Mouse (Mus musculus): ENCODE measurements around the gene Kdm4b. TPM values are rescaled to one million over a fixed set of nuclear protein-coding genes. Genes with fewer than 3 reads are reported as not detected.

Gene Kdm4b
- total and polyA plus RNA-seq, 2 experiments from 2014 or later: 53.2 to 133 TPM

DNA sequence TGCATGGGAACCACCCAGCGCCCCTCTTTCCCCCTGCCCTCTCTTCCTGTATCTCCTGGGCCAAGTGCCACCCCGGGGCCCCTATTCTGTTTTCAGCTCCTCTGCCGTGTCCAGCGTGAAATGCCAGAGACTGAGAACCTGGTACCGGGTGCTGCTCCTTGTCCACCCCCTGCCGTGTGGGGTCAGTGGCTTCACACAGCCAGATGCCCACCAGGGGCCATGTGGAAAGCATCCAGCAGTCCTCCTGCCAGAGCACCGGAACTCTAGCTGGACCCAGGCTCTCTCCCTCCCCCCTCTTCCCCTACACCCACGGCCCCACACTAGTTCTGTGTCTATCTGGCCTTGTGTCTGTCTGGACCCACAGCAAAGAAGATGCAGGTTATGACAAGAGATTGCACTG lies 81.5 kb downstream of the Kdm4b start:
- no peak overlapping the region for H3K4me3 ChIP-seq (ENCODE audit: low read depth, low read length)
- H3K27ac ChIP-seq (ENCODE audit: low read depth, low read length): peak overlapping the region; percentile 74
- peaks cover 5% of the 10 kb centered on the region; the same call in 1 of the 2 replicates for H3K4me1 ChIP-seq (ENCODE audit: insufficient read depth)
- peaks cover 40% of the 10 kb centered on the region for H3K36me3 ChIP-seq (ENCODE audit: insufficient read depth)
- TF ChIP-seq CTCF (IDR thresholded peaks at IDR 0.05; ENCODE audit: low read depth): no peak
- no peak overlapping the region for H3K4me2 ChIP-seq (ENCODE audit: low read depth)
- WGBS: 39% methylated on average over 8 of the region's 8 CpGs
- H3K27me3 ChIP-seq (ENCODE audit: insufficient read depth, low read length): no peaks in the 10 kb centered on the region
- H3K9ac ChIP-seq: no peak overlapping the region
- DNase-seq (no peak), ATAC-seq (no peak)
- no peaks in the 10 kb centered on the region for H3K9me3 ChIP-seq (ENCODE audit: low read length)

DNA sequence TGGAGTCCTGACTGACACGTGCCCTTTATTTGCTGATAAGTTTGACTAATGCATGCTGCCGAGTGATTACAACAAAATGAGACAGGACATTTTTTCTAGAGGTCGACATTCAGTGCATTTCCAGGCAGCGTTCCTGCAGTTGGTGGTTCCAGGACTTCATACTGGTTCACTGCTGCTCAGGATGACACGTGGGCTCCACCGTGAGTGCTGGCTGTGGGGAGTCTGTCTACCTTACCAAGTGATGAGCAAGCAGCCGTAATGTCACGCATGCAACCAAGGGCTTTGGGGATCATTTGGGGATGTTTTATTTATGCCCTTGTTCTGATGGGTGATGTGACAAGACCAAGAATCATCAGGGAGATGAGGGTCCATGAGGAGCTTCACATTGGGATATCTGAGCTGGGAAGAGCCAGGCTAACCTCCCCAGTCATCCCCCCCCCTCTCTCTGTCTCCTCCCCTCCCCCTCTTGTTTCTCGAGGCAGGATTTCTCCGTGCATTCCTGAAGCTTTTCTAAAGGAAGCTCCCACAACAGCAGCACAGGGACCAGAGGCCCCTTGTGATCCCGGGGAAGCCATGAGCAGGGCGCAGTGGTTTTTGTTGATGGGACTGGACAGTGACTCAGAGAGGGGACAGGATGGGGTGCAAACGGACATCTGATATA lies 83.2 kb downstream of the Kdm4b start:
- Histone ChIP-seq H3K4me2 (ENCODE audit: low read depth) (no peak overlapping the region), H3K36me3 (ENCODE audit: insufficient read depth) (peaks cover 41% of the 10 kb centered on the region), H3K9me3 (ENCODE audit: low read length) (no peaks in the 10 kb centered on the region), H3K4me3 (ENCODE audit: low read depth, low read length) (no peak overlapping the region), H3K4me1 (ENCODE audit: insufficient read depth) (peaks cover 5% of the 10 kb centered on the region; the same call in 1 of the 2 replicates), H3K27ac (ENCODE audit: low read depth, low read length) (peak overlapping the region; percentile 72), H3K9ac (no peak overlapping the region), H3K27me3 (ENCODE audit: insufficient read depth, low read length) (no peaks in the 10 kb centered on the region)
- ATAC-seq (peak; percentile 9; the same call in 1 of the 2 replicates), DNase-seq (peak; percentile 39)
- WGBS: 39% methylated on average over 13 of the region's 13 CpGs
- TF ChIP-seq CTCF (IDR thresholded peaks at IDR 0.05; ENCODE audit: low read depth): no peak

- WGBS: 32% methylated on average over 8 of the region's 8 CpGs
- ATAC-seq: no peak
- peaks cover 46% of the 10 kb centered on the region for H3K36me3 ChIP-seq (ENCODE audit: insufficient read depth)
Observed at GRCm38 (mm10) chr17:56409759-56410158, 83.9 kb downstream of the Kdm4b start.

DNA sequence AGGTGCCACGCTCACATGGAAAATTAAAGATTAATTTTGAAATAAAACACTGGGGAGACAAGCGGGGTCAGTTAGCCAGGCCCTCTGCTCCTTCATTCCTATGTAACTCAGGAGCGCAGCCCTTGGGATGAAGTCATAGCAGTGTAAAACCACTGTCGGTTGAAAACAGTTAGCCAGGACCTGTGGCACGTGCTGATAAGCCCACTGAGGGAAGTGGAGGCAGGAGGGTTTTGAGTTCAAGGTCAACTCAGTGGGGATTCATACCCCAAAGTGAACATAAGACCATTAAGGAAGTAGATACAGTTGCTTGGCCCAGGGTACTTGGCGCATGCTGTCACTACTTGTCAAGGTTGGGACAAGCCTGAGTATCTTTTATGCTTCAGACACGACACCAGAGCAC lies 85.6 kb downstream of the Kdm4b start:
- WGBS: 95% methylated on average over 7 of the region's 7 CpGs
- no peak for TF ChIP-seq CTCF (IDR thresholded peaks at IDR 0.05; ENCODE audit: low read depth)
- DNase-seq: no peak
- Histone ChIP-seq H3K9ac (no peak overlapping the region), H3K4me2 (ENCODE audit: low read depth) (no peak overlapping the region), H3K4me3 (ENCODE audit: low read depth, low read length) (no peak overlapping the region), H3K9me3 (ENCODE audit: low read length) (no peaks in the 10 kb centered on the region), H3K4me1 (ENCODE audit: insufficient read depth) (peaks cover 2% of the 10 kb centered on the region; the same call in 1 of the 2 replicates), H3K27ac (ENCODE audit: low read depth, low read length) (no peak overlapping the region), H3K27me3 (ENCODE audit: insufficient read depth, low read length) (no peaks in the 10 kb centered on the region), H3K36me3 (ENCODE audit: insufficient read depth) (peaks cover 63% of the 10 kb centered on the region)
- ATAC-seq: no peak

More at GRCm38 (mm10) chr17:56409759-56410158, 83.9 kb downstream of the Kdm4b start:
- Histone ChIP-seq H3K4me2 (ENCODE audit: low read depth) (no peak overlapping the region), H3K9ac (no peak overlapping the region; the same call in 1 of the 2 replicates), H3K4me3 (ENCODE audit: low read depth, low read length) (no peak overlapping the region), H3K9me3 (ENCODE audit: low read length) (no peaks in the 10 kb centered on the region), H3K27ac (ENCODE audit: low read depth, low read length) (peak overlapping the region; percentile 54), H3K4me1 (ENCODE audit: insufficient read depth) (peaks cover 5% of the 10 kb centered on the region; the same call in 1 of the 2 replicates), H3K27me3 (ENCODE audit: insufficient read depth, low read length) (no peaks in the 10 kb centered on the region)
- TF ChIP-seq CTCF (IDR thresholded peaks at IDR 0.05; ENCODE audit: low read depth): no peak
- DNase-seq: no peak

GRCm38 (mm10) chr17:56413113-56413512 lies 87.3 kb downstream of the Kdm4b start:
- no peak for ATAC-seq
- no peak overlapping the region for H3K4me3 ChIP-seq (ENCODE audit: low read depth, low read length)
- DNase-seq: no peak
- H3K27me3 ChIP-seq (ENCODE audit: insufficient read depth, low read length): no peaks in the 10 kb centered on the region
- no peak overlapping the region for H3K27ac ChIP-seq (ENCODE audit: low read depth, low read length)
- WGBS: 72% methylated on average over 13 of the region's 13 CpGs
- H3K9me3 ChIP-seq (ENCODE audit: low read length): no peaks in the 10 kb centered on the region
- no peak overlapping the region for H3K4me2 ChIP-seq (ENCODE audit: low read depth)
- TF ChIP-seq CTCF (IDR thresholded peaks at IDR 0.05; ENCODE audit: low read depth): no peak
- no peaks in the 10 kb centered on the region for H3K4me1 ChIP-seq (ENCODE audit: insufficient read depth)
- H3K9ac ChIP-seq: no peak overlapping the region
- peaks cover 79% of the 10 kb centered on the region for H3K36me3 ChIP-seq (ENCODE audit: insufficient read depth)

GRCm38 (mm10) chr17:56414785-56415184 lies 88.9 kb downstream of the Kdm4b start:
- Histone ChIP-seq H3K4me3 (ENCODE audit: low read depth, low read length) (no peak overlapping the region), H3K4me1 (ENCODE audit: insufficient read depth) (no peaks in the 10 kb centered on the region), H3K9ac (no peak overlapping the region), H3K9me3 (ENCODE audit: low read length) (no peaks in the 10 kb centered on the region), H3K27me3 (ENCODE audit: insufficient read depth, low read length) (no peaks in the 10 kb centered on the region), H3K4me2 (ENCODE audit: low read depth) (no peak overlapping the region), H3K27ac (ENCODE audit: low read depth, low read length) (no peak overlapping the region), H3K36me3 (ENCODE audit: insufficient read depth) (peaks cover 93% of the 10 kb centered on the region)
- no peak for TF ChIP-seq CTCF (IDR thresholded peaks at IDR 0.05; ENCODE audit: low read depth)
- 91% methylated on average over 9 of the region's 9 CpGs for WGBS
- ATAC-seq (no peak), DNase-seq (no peak)

- H3K27me3 ChIP-seq (ENCODE audit: insufficient read depth, low read length): no peaks in the 10 kb centered on the region
- H3K4me2 ChIP-seq (ENCODE audit: low read depth): no peak overlapping the region
- no peak overlapping the region for H3K27ac ChIP-seq (ENCODE audit: low read depth, low read length)
- H3K4me1 ChIP-seq (ENCODE audit: insufficient read depth): no peaks in the 10 kb centered on the region
- H3K36me3 ChIP-seq (ENCODE audit: insufficient read depth): peaks cover 97% of the 10 kb centered on the region
- 65% methylated on average over 12 of the region's 12 CpGs for WGBS
- H3K9ac ChIP-seq: no peak overlapping the region
- no peak for DNase-seq
- ATAC-seq: no peak
- no peak for TF ChIP-seq CTCF (IDR thresholded peaks at IDR 0.05; ENCODE audit: low read depth)
- no peaks in the 10 kb centered on the region for H3K9me3 ChIP-seq (ENCODE audit: low read length)
- H3K4me3 ChIP-seq (ENCODE audit: low read depth, low read length): no peak overlapping the region
Observed at GRCm38 (mm10) chr17:56418304-56418703, 92.4 kb downstream of the Kdm4b start.

All from forebrain, postnatal 0 days (tissue).